Mouse (Mus musculus) E14TG2a.4 (cell line): ENCODE data around the gene Ilf2.
A peak's percentile ranks its signal among the peaks of the same experiment; 100 is the strongest.

Experiments used
- H3K27me3 ChIP-seq: 2 replicates; pipeline ENCODE4 v1.6.1; 2014; ENCODE audit warnings: low read length, control low read depth; ENCODE audit not compliant: insufficient read depth
- H3K36me3 ChIP-seq: 2 replicates; pipeline ENCODE4 v1.6.1; 2014; ENCODE audit warnings: low read length, control low read depth; ENCODE audit not compliant: insufficient read depth
- H3K4me1 ChIP-seq: replicated peaks from 2 replicates; pipeline ENCODE4 v1.6.1; 2014; ENCODE audit warnings: low read depth, low read length, control low read depth
- H3K4me3 ChIP-seq: replicated peaks from 2 replicates; pipeline ENCODE4 v1.5.1; 2014; ENCODE audit warnings: mild to moderate bottlenecking, low read length
- H3K9me3 ChIP-seq: 2 replicates; pipeline ENCODE4 v1.6.1; 2014; ENCODE audit warnings: low read length, control low read depth
- CTCF ChIP-seq: conservative IDR thresholded peaks from 2 replicates; pipeline ENCODE4 v1.5.1; 2014; ENCODE audit warnings: low read length
- NANOG ChIP-seq: IDR thresholded peaks from 2 replicates; pipeline ENCODE4 v1.6.1; 2014; ENCODE audit warnings: borderline replicate concordance, low read length, mixed read lengths
- POU5F1 ChIP-seq: IDR thresholded peaks from 2 replicates; pipeline ENCODE4 v1.6.1; 2014; ENCODE audit warnings: low read length, borderline replicate concordance

Ilf2 gene

GRCm38 (mm10) chr3:90493831-90494540 is 18.1 kb downstream of the Ilf2 start:
- H3K36me3 ChIP-seq: peaks cover 58% of the 10 kb centered on the region
- no peaks in the 10 kb centered on the region for H3K9me3 ChIP-seq
- peaks cover 44% of the 10 kb centered on the region for H3K4me1 ChIP-seq
- H3K4me3 ChIP-seq: no peak overlapping the region
- no peaks in the 10 kb centered on the region for H3K27me3 ChIP-seq
- TF ChIP-seq NANOG (no peak), POU5F1 (no peak), CTCF (no peak)

- peaks cover 68% of the 10 kb centered on the region for H3K36me3 ChIP-seq
- H3K27me3 ChIP-seq: no peaks in the 10 kb centered on the region
- no peak overlapping the region for H3K4me3 ChIP-seq
- TF ChIP-seq NANOG: no peak
- no peak for TF ChIP-seq CTCF
- no peak for TF ChIP-seq POU5F1
- H3K9me3 ChIP-seq: no peaks in the 10 kb centered on the region
- peaks cover 33% of the 10 kb centered on the region for H3K4me1 ChIP-seq
These were observed 20.1 kb downstream of the Ilf2 start for GRCm38 (mm10) chr3:90495850-90496525.

GRCm38 (mm10) chr3:90497597-90497996 is 21.7 kb downstream of the Ilf2 start:
- TF ChIP-seq NANOG (no peak), POU5F1 (no peak), CTCF (no peak)
- no peaks in the 10 kb centered on the region for H3K27me3 ChIP-seq
- peaks cover 84% of the 10 kb centered on the region for H3K36me3 ChIP-seq
- no peaks in the 10 kb centered on the region for H3K9me3 ChIP-seq
- peaks cover 45% of the 10 kb centered on the region for H3K4me1 ChIP-seq
- no peak overlapping the region for H3K4me3 ChIP-seq

- TF ChIP-seq NANOG (no peak), CTCF (no peak), POU5F1 (no peak)
- no peak overlapping the region for H3K4me3 ChIP-seq
- peaks cover 97% of the 10 kb centered on the region for H3K36me3 ChIP-seq
- H3K9me3 ChIP-seq: no peaks in the 10 kb centered on the region
- H3K4me1 ChIP-seq: peaks cover 51% of the 10 kb centered on the region
- no peaks in the 10 kb centered on the region for H3K27me3 ChIP-seq
These were observed 27.5 kb downstream of the Ilf2 start for GRCm38 (mm10) chr3:90503444-90503843.

GRCm38 (mm10) chr3:90505216-90505615 is 29.3 kb downstream of the Ilf2 start:
- TF ChIP-seq CTCF (no peak), POU5F1 (no peak), NANOG (no peak)
- Histone ChIP-seq H3K4me1 (peaks cover 52% of the 10 kb centered on the region), H3K36me3 (peaks cover 80% of the 10 kb centered on the region), H3K27me3 (no peaks in the 10 kb centered on the region), H3K9me3 (no peaks in the 10 kb centered on the region), H3K4me3 (no peak overlapping the region)

- Histone ChIP-seq H3K9me3 (no peaks in the 10 kb centered on the region), H3K27me3 (no peaks in the 10 kb centered on the region), H3K4me3 (no peak overlapping the region), H3K4me1 (peaks cover 52% of the 10 kb centered on the region), H3K36me3 (peaks cover 77% of the 10 kb centered on the region)
- TF ChIP-seq NANOG (no peak), CTCF (no peak), POU5F1 (no peak)
These were observed 30.4 kb downstream of the Ilf2 start for GRCm38 (mm10) chr3:90506362-90506761.

- Histone ChIP-seq H3K36me3 (peaks cover 56% of the 10 kb centered on the region), H3K27me3 (peaks cover 13% of the 10 kb centered on the region), H3K4me3 (peak overlapping the region; percentile 93), H3K9me3 (no peaks in the 10 kb centered on the region), H3K4me1 (peaks cover 52% of the 10 kb centered on the region)
- TF ChIP-seq POU5F1 (no peak), NANOG (no peak), CTCF (no peak)
These were observed 32.5 kb downstream of the Ilf2 start for GRCm38 (mm10) chr3:90508287-90508949.
